Mouse (Mus musculus) right cerebral cortex, postnatal 10 days (tissue): ENCODE data around the gene Cop1.

ENCODE experiments used
- DNase-seq, 2 experiments: peaks; one replicate each; pipeline ENCODE4 v3.0.0; 2021; ENCODE audit warnings: low spot score in 2 of 2

The Cop1 gene

DNA sequence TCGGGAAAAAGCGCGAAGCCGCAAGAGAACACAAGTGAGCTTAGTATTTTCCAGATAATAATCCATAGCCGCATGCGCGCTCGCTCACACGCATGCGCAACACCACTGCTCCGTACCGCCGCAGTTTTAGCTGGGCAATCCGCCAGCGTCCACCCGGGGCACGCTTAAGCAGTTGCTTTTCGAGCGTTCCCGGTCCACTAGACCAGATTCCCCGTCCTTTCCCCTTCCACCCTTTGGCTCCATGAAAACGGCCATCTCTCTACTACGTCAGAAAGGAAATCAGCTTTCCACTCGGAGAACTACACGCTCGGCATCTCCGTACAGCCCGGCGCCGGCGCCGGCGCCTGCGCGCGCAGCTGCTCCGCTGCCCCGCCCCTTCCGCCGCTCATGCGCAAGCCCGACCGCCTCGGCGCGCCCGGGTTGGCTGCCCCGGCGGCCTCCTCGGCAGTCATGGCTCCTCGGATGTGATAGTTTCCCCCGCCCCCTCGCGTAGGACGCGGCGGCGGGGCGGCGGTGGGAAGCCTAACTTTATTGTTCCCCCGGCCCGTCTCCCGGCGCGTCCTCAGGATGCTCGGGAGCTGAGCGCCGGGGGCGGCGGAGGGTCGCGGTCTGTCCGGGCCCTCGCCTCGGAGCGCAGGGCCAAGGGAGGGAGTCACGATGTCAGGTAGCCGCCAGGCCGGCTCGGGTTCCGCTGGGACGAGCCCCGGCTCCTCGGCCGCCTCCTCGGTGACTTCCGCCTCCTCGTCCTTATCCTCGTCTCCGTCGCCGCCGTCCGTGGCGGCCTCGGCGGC is at the start of gene Cop1:
Gene Cop1, plus strand, starts transcription at position 540 of the 791 bp plus-strand sequence.
- peak; percentile 94 to 95 for DNase-seq

GRCm38 (mm10) chr1:159186741-159187140 is 45.4 kb upstream of the Cop1 start:
- DNase-seq: no peak

DNA sequence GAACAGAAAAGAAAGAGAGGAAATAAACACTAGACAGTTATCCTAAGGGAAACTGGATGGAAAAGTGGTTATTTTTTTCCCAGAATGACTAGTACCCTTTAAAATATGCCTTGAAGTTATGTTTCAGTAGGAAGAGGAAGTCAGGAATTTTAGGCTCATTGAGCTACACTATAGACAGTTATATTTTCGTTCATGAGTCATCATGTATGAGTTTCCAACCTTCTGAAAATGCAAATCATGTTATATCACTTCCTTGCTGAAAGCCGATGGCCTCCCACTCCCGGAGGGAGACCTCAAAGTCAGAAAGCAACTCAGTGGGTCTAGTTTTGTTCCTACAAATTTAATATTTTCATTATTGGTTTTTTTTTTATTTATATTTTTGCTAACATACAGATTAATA is 33.5 kb upstream of the Cop1 start:
- no peak for DNase-seq

DNA sequence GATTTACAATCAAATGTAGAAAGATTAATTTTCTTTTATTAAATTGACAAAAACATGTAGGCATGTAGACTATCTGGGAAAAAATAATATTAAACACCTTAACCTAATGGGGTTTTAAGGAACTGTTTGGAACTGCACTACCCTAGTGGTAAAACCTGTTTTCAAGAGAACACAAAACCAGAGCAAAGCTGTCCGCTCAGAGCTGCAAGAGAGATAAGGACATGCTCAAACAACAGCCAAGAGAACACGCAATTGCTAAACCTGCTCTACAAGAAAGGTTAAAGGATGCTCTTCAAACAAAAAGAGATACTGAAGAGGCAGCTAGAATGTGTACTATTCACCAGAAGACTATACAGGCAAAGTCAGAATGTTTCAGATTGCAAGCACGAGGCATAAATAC is 32.5 kb upstream of the Cop1 start:
- DNase-seq: no peak

- DNase-seq: no peak
Measured at GRCm38 (mm10) chr1:159201220-159201619, 30.9 kb upstream of the Cop1 start.

- no peak for DNase-seq
Measured at GRCm38 (mm10) chr1:159211711-159212110, 20.4 kb upstream of the Cop1 start.

- no peak for DNase-seq
Measured at GRCm38 (mm10) chr1:159217437-159217836, 14.7 kb upstream of the Cop1 start.

DNA sequence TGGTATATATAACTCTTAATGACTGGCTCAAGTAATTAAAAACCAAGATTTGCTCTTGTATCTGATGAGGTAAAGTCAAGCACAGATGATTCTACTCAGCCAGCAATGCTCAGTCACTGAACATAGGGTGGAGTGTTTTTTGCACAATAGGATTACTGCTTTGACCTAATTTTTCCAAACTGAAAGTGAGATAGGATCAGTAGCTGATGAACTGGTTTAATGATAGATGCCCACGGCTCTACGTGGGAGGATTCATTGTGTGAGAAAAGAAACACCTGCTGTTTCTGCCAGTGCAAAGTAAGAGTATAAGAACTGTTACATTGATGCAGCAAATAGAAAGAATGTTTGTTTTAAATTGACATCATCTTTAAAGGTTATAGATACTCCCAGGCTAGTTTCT is 10.1 kb upstream of the Cop1 start:
- DNase-seq: no peak

- no peak for DNase-seq
Measured at GRCm38 (mm10) chr1:159225064-159225824, 6.9 kb upstream of the Cop1 start.

GRCm38 (mm10) chr1:159232572-159233261 is 597 bp downstream of the Cop1 start:
- peak; percentile 42 to 47 for DNase-seq

DNA sequence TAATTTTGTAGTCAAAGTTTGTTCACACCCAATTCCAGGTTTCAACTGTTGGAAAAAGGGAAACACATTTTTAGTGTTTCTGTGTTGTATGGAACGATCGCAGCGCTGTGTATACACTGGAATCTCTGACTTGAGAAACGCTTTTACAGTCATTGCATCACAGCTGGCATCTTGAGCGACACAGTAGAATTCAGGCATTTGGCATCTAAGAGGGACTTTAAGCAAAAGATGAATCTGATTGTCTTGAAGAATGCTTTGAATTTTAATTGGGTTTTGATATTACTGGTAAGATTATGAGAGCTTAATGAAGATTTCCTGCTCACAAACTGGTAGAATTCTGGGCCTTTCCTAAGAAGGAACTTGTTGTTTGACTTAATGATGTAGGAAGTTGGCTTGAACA is 1.3 kb downstream of the Cop1 start:
- DNase-seq: no peak

DNA sequence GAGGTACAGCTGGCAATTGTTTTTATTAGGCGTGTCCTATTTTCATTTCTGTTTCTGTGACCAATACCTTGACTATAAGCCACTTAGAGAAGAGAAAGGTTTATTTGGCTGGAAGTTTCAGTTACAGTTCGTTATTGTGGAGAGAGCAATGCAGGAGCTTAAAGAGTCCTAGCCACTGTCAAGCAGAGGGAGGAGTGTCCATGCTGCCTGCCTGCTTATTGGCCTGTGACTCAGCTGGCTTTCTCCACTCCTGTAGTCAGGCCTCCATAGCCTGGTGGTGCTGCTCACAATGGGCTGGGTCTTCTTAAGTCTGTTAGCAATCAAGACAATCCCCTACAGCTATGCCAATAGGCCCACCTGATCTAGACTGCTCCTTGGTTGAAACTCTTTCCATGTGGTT is 2.4 kb downstream of the Cop1 start:
- DNase-seq: no peak

DNA sequence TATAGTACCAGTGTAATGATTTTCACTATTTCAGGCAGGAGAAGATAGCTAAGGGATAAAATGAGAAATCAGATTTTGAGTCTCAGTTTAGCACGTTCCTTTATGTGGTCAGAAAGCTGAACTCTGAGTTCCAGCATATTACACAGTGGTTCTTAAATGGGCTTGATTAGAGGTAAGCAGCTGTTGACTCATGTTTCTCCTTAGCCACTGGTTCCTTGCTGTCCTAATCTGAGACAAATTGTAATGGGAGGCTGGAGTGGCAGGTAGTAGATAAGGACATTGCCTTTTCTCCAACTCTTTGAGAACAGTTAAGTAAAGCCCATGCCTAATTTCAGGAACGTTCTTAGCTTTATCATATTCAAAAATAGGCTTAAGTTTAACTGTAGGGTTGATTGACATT is 3.6 kb downstream of the Cop1 start:
- DNase-seq: no peak

- no peak for DNase-seq
Measured at GRCm38 (mm10) chr1:159238147-159238546, 6.0 kb downstream of the Cop1 start.

DNA sequence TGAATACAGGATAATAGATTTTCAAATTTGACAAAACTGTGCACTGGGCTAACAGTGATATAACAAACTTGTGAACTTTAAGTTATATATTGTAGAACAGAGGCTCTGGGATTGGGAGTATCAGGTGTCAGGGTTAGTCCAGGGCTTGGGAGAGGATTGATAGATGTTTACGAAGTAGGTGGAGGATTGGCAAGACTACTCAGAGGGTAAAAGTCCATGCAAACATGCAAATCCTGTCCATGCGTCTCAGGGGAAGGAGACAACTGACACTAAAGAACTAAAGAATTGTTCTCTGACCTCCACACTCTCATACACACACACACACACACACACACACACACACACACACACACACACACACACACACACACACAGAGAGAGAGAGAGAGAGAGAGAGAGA is 18.2 kb downstream of the Cop1 start:
- DNase-seq: no peak

- DNase-seq: no peak
Measured at GRCm38 (mm10) chr1:159253078-159253477, 21.0 kb downstream of the Cop1 start.

- DNase-seq: no peak
Measured at GRCm38 (mm10) chr1:159254906-159255685, 23.0 kb downstream of the Cop1 start.

DNA sequence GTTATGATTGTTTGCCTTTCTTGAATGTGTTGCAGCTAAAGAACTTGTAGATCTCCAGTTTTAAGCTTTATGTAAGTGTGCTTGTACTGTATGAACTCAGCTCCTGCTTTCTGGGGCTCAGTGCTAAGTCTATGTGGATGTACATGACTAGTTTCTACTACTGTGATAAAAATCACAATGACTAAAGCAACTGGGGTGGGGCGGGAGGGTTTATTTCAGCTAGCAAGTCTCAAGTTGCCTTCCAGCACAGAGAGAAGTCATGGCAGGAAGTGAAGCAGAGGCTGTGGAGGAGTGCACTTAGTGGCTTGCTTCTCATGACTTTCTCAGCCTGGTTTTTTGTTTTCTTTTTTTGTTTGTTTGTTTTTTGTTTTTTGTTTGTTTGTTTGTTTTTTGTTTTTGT is 24.4 kb downstream of the Cop1 start:
- DNase-seq: no peak

- no peak for DNase-seq
Measured at GRCm38 (mm10) chr1:159263820-159264219, 31.7 kb downstream of the Cop1 start.

DNA sequence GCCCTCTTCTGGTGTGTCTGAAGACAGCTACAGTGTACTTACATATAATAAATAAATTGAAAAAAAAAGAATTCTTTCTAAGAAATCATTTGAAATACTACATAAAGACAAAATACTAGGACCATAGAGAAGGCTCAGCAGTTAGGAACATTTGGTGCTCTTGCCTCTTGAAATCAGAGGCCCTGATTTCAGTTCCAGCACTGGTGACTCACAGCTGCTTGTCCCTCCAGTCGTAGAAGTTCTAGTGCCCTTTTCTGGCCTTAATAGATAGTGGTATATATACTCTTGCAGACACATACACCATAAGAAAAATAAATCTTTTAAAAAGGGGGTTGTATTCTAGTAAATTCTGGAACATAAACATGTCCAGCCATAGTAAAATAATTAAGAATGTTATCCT is 48.0 kb downstream of the Cop1 start:
- no peak for DNase-seq

DNA sequence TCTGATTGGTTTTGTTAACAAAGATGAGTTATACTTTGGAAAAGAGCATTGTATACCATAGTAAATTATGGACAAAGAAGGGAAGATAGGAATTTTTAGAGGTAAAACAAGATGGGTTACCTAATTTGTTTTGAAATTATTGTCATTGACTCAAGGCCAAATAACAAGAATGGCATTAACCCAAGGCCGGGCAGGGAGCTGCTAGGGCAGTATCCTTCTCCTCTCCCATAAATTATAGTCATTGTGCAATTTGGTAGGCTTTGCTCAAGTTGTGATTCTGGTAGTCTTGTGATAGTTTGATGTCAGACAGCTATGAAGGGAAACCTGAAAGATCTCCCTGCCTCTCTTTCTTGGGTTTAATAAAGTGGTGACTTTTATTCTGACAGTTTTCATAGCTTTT is 49.7 kb downstream of the Cop1 start:
- no peak for DNase-seq

GRCm38 (mm10) chr1:159286833-159287232 is 54.7 kb downstream of the Cop1 start:
- no peak for DNase-seq
